9 mouse cellular contexts compared by ENCODE assay signal in the genomic region with DNA sequence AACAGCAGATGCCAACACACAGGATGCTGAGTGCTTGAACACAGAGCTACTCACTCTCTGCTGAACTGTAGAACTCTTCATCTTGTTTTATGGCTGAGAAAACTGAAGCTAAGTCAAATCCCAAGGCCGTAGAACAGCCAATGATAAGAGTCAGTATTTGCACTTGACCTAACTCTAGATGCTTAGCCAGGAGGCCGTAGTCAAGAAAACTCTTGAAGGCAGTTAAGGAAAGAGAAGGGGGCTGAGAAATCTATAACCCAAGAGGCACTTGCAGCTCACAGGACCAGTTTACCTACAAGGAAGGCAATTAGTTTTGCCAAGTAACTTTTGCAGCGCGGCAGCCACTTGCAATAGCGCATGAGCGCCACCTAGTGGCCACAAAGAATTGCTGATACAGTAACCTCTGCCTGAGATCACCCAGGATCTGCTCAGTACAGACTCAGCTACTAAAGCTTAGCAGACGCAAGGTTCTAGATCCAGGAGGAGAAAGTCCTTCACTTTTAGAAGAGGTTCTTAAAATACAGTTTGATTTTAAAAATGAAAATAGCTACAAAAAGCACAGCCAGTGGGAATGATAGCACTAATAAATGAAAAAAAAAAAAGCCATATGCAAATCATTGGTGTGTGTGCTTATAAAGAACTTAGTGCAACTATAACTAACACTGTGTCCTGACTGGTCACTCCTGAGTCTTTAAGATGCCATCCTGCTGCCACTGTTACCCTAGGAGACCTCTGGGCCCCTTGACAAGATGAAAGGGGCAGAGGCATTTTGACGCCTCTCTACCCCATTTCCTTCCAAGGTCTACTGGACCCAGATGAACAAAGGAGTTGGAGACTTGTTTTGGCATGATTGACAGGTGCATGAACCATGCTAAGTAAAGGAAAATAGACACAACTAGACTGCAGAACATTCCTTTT.
DNase-seq lines count a peak whose midpoint lies in the region; ATAC-seq and TF ChIP-seq lines count a peak whose summit lies in the region.
"Had no signal": no experiment of that assay in that cellular context is flagged by ENCODE, and none has a peak within 500 bp of the region (broad histone marks: within the 10 kb centered on the region; RNA-seq: fewer than 3 reads in every experiment).

No protein-coding gene starts in this region.

- no peak overlapping the region for H3K4me2 ChIP-seq in kidney, embryonic 14.5 days (replicated peaks; ENCODE audit: low read depth, low read length)
- no peak overlapping the region for H3K4me2 ChIP-seq in forebrain, embryonic 16.5 days (ENCODE audit: low read length)
- no peak overlapping the region for H3K4me2 ChIP-seq in stomach, postnatal 0 days (replicated peaks; ENCODE audit: low read depth)
- H3K4me2 ChIP-seq: embryonic facial prominence, embryonic 15.5 days had no signal

- H3K9ac ChIP-seq in kidney, embryonic 14.5 days (ENCODE audit: low read depth, low read length), result no peak overlapping the region
- H3K9ac ChIP-seq in forebrain, embryonic 16.5 days (replicated peaks; ENCODE audit: low read depth, low read length), result no peak overlapping the region
- no peak overlapping the region for H3K9ac ChIP-seq in stomach, postnatal 0 days (ENCODE audit: low read length)
- H3K9ac ChIP-seq: embryonic facial prominence, embryonic 15.5 days had no signal

- intact Hi-C loops in left cerebral cortex, postnatal 36 days (cut with DNase I), result loop anchor here (1.0 to 10.0 kb wide), 5 partner anchors 157 to 932 kb away; no protein-coding TSS in a partner anchor

- peaks cover 10% of the 10 kb centered on the region; the same call in 1 of the 2 replicates for H3K4me1 ChIP-seq in kidney, embryonic 14.5 days (ENCODE audit: control insufficient read depth, insufficient read depth, low read length)
- peaks cover 11% of the 10 kb centered on the region for H3K4me1 ChIP-seq in forebrain, embryonic 16.5 days (replicated peaks; ENCODE audit: control insufficient read depth, insufficient read depth, low read length)
- no peaks in the 10 kb centered on the region for H3K4me1 ChIP-seq in stomach, postnatal 0 days (replicated peaks; ENCODE audit: control insufficient read depth, insufficient read depth)

- 22% methylated on average over 8 of the region's 8 CpGs for WGBS in kidney, embryonic 14.5 days
- WGBS in forebrain, embryonic 16.5 days, result 30% methylated on average over 8 of the region's 8 CpGs
- 25% methylated on average over 8 of the region's 8 CpGs for WGBS in stomach, postnatal 0 days

- peak; percentile 99 for TF ChIP-seq CTCF in stomach, postnatal 0 days (IDR thresholded peaks at IDR 0.05; ENCODE audit: low read depth)

- no peak for TF ChIP-seq EP300 in stomach, postnatal 0 days (optimal IDR thresholded peaks at IDR 0.05)

- H3K27ac ChIP-seq in kidney, embryonic 14.5 days (ENCODE audit: low read depth, low read length), result no peak overlapping the region
- H3K27ac ChIP-seq in forebrain, embryonic 16.5 days (ENCODE audit: low read length), result no peak overlapping the region
- H3K27ac ChIP-seq in stomach, postnatal 0 days (replicated peaks), result no peak overlapping the region
- H3K27ac ChIP-seq: embryonic facial prominence, embryonic 15.5 days had no signal

- ATAC-seq in kidney, embryonic 14.5 days (ENCODE audit: low FRiP score, low TSS enrichment), result no peak
- ATAC-seq in forebrain, embryonic 16.5 days, result 0 out of 2 replicates have a peak, but pooled peaks have one; percentile 53
- ATAC-seq in inflammation-experienced regulatory T-cells, adult 6 months, result peak; percentile 41
- ATAC-seq in stomach, postnatal 0 days (ENCODE audit: low FRiP score, low TSS enrichment), result no peak

- no peaks in the 10 kb centered on the region for H3K36me3 ChIP-seq in kidney, embryonic 14.5 days (ENCODE audit: control insufficient read depth, insufficient read depth, low read length)
- H3K36me3 ChIP-seq in forebrain, embryonic 16.5 days (ENCODE audit: control insufficient read depth, insufficient read depth), result no peaks in the 10 kb centered on the region
- H3K36me3 ChIP-seq in stomach, postnatal 0 days (ENCODE audit: control insufficient read depth, insufficient read depth, low read length), result no peaks in the 10 kb centered on the region
- H3K36me3 ChIP-seq: embryonic facial prominence, embryonic 15.5 days had no signal

- DNase-seq in kidney, adult 18-20 months, result peak; percentile 80
- peak; percentile 58 for DNase-seq in c-Kit-positive CD71-positive TER-119-negative erythroid progenitor cells, embryonic 14.5 days (ENCODE audit: low read depth)
- peak; percentile 59 to 73 for DNase-seq in left cerebral cortex, postnatal 36 days (ENCODE audit: low spot score in 2 of 2)
- peak; percentile 71 to 74 for DNase-seq in natural killer cell, adult 2 months (ENCODE audit: low spot score in 2 of 2)
- DNase-seq in stomach, postnatal 0 days (ENCODE audit: low spot score), result peak; percentile 86

- H3K4me3 ChIP-seq in kidney, embryonic 14.5 days (ENCODE audit: low read length), result no peak overlapping the region
- H3K4me3 ChIP-seq in forebrain, embryonic 16.5 days (replicated peaks; ENCODE audit: low read length), result no peak overlapping the region
- no peak overlapping the region for H3K4me3 ChIP-seq in stomach, postnatal 0 days (ENCODE audit: low read depth, low read length)
- H3K4me3 ChIP-seq: embryonic facial prominence, embryonic 15.5 days had no signal

- no peaks in the 10 kb centered on the region for H3K9me3 ChIP-seq in kidney, embryonic 14.5 days (ENCODE audit: control insufficient read depth, low read length)
- H3K9me3 ChIP-seq in forebrain, embryonic 16.5 days (ENCODE audit: control insufficient read depth, low read length), result no peaks in the 10 kb centered on the region
- no peaks in the 10 kb centered on the region for H3K9me3 ChIP-seq in stomach, postnatal 0 days (ENCODE audit: control insufficient read depth, low read length)
- H3K9me3 ChIP-seq: embryonic facial prominence, embryonic 15.5 days had no signal

- no peaks in the 10 kb centered on the region for H3K27me3 ChIP-seq in kidney, embryonic 14.5 days (ENCODE audit: control insufficient read depth, insufficient read depth, low read length)
- no peaks in the 10 kb centered on the region for H3K27me3 ChIP-seq in forebrain, embryonic 16.5 days (replicated peaks; ENCODE audit: control insufficient read depth, insufficient read depth, low read length)
- H3K27me3 ChIP-seq in stomach, postnatal 0 days (ENCODE audit: control insufficient read depth, insufficient read depth, low read length), result 0 out of 2 replicates have a peak, but pooled peaks cover 4% of the 10 kb centered on the region

Comparison
In these comparisons a context has a peak if more than half of its experiments do, and no peak if none do; other contexts are left out.
1. ATAC-seq: peak in forebrain, embryonic 16.5 days (single experiment) and inflammation-experienced regulatory T-cells, adult 6 months (single experiment); none in kidney, embryonic 14.5 days (single experiment) and stomach, postnatal 0 days (single experiment).
2. Peak in every context shown above with its lines, with median percentiles within 50 percentile points of each other: DNase-seq.